Mouse (Mus musculus): ENCODE measurements at regions not wholly inside any gene's neighbourhood (a gene's known extent, or its start where the extent isn't known, plus 50 kb on each side); places are given as distances from the start of the nearest gene placed in this dataset.

- ATAC-seq (ENCODE audit: insufficient read depth, low read depth), result no peak
- H3K9ac ChIP-seq (replicated peaks; ENCODE audit: low read depth, low read length), result no peak overlapping the region
- H3K27me3 ChIP-seq (ENCODE audit: control insufficient read depth, insufficient read depth, low read length), result no peaks in the 10 kb centered on the region
- H3K4me1 ChIP-seq (ENCODE audit: control insufficient read depth, insufficient read depth), result no peaks in the 10 kb centered on the region
- no peaks in the 10 kb centered on the region for H3K9me3 ChIP-seq (replicated peaks; ENCODE audit: control insufficient read depth, low read length)
- no peaks in the 10 kb centered on the region for H3K36me3 ChIP-seq (replicated peaks; ENCODE audit: control insufficient read depth, insufficient read depth, low read length)
- H3K4me3 ChIP-seq (ENCODE audit: low read depth, low read length), result no peak overlapping the region
- DNase-seq (ENCODE audit: low spot score), result no peak
- no peak overlapping the region for H3K4me2 ChIP-seq (ENCODE audit: low read depth, low read length)
- WGBS, result 68% methylated on average over 10 of the region's 10 CpGs
- TF ChIP-seq CTCF (IDR thresholded peaks at IDR 0.05; ENCODE audit: low read depth) (no peak), EP300 (IDR thresholded peaks at IDR 0.05; ENCODE audit: low read depth) (no peak)
- H3K27ac ChIP-seq (ENCODE audit: low read depth), result no peak overlapping the region
These were observed 340.5 kb downstream of the Lmo4 start for GRCm38 (mm10) chr3:143864490-143864889.

GRCm38 (mm10) chr3:143862531-143862930, 342.5 kb downstream of the Lmo4 start:
- no peak for ATAC-seq (ENCODE audit: insufficient read depth, low read depth)
- Histone ChIP-seq H3K36me3 (replicated peaks; ENCODE audit: control insufficient read depth, insufficient read depth, low read length) (no peaks in the 10 kb centered on the region), H3K4me1 (ENCODE audit: control insufficient read depth, insufficient read depth) (no peaks in the 10 kb centered on the region), H3K4me3 (ENCODE audit: low read depth, low read length) (no peak overlapping the region), H3K4me2 (ENCODE audit: low read depth, low read length) (no peak overlapping the region), H3K9ac (replicated peaks; ENCODE audit: low read depth, low read length) (no peak overlapping the region), H3K27me3 (ENCODE audit: control insufficient read depth, insufficient read depth, low read length) (no peaks in the 10 kb centered on the region), H3K9me3 (replicated peaks; ENCODE audit: control insufficient read depth, low read length) (no peaks in the 10 kb centered on the region), H3K27ac (ENCODE audit: low read depth) (no peak overlapping the region)
- no peak for TF ChIP-seq CTCF (IDR thresholded peaks at IDR 0.05; ENCODE audit: low read depth)
- TF ChIP-seq EP300 (IDR thresholded peaks at IDR 0.05; ENCODE audit: low read depth), result no peak
- no peak for DNase-seq (ENCODE audit: low spot score)
- WGBS, result 81% methylated on average over 11 of the region's 11 CpGs

GRCm38 (mm10) chr3:143861866-143862265, 343.2 kb downstream of the Lmo4 start:
- Histone ChIP-seq H3K4me1 (ENCODE audit: control insufficient read depth, insufficient read depth) (no peaks in the 10 kb centered on the region), H3K4me2 (ENCODE audit: low read depth, low read length) (no peak overlapping the region), H3K9ac (replicated peaks; ENCODE audit: low read depth, low read length) (no peak overlapping the region), H3K4me3 (ENCODE audit: low read depth, low read length) (no peak overlapping the region), H3K27me3 (ENCODE audit: control insufficient read depth, insufficient read depth, low read length) (no peaks in the 10 kb centered on the region), H3K27ac (ENCODE audit: low read depth) (no peak overlapping the region), H3K36me3 (replicated peaks; ENCODE audit: control insufficient read depth, insufficient read depth, low read length) (no peaks in the 10 kb centered on the region), H3K9me3 (replicated peaks; ENCODE audit: control insufficient read depth, low read length) (no peaks in the 10 kb centered on the region)
- no peak for ATAC-seq (ENCODE audit: insufficient read depth, low read depth)
- WGBS, result 84% methylated on average over 4 of the region's 4 CpGs
- TF ChIP-seq CTCF (IDR thresholded peaks at IDR 0.05; ENCODE audit: low read depth) (no peak), EP300 (IDR thresholded peaks at IDR 0.05; ENCODE audit: low read depth) (no peak)
- no peak for DNase-seq (ENCODE audit: low spot score)

- TF ChIP-seq CTCF (IDR thresholded peaks at IDR 0.05; ENCODE audit: low read depth), result no peak
- TF ChIP-seq EP300 (IDR thresholded peaks at IDR 0.05; ENCODE audit: low read depth), result no peak
- H3K27ac ChIP-seq (ENCODE audit: low read depth), result no peak overlapping the region
- H3K9me3 ChIP-seq (replicated peaks; ENCODE audit: control insufficient read depth, low read length), result no peaks in the 10 kb centered on the region
- no peak overlapping the region for H3K4me3 ChIP-seq (ENCODE audit: low read depth, low read length)
- no peaks in the 10 kb centered on the region for H3K36me3 ChIP-seq (replicated peaks; ENCODE audit: control insufficient read depth, insufficient read depth, low read length)
- H3K4me2 ChIP-seq (ENCODE audit: low read depth, low read length), result no peak overlapping the region
- no peak for DNase-seq (ENCODE audit: low spot score)
- no peaks in the 10 kb centered on the region for H3K4me1 ChIP-seq (ENCODE audit: control insufficient read depth, insufficient read depth)
- 76% methylated on average over 7 of the region's 7 CpGs for WGBS
- H3K9ac ChIP-seq (replicated peaks; ENCODE audit: low read depth, low read length), result no peak overlapping the region
- no peak for ATAC-seq (ENCODE audit: insufficient read depth, low read depth)
- H3K27me3 ChIP-seq (ENCODE audit: control insufficient read depth, insufficient read depth, low read length), result no peaks in the 10 kb centered on the region
These were observed 369.3 kb downstream of the Lmo4 start for GRCm38 (mm10) chr3:143835611-143836240.

- Histone ChIP-seq H3K9ac (replicated peaks; ENCODE audit: low read depth, low read length) (no peak overlapping the region), H3K27me3 (ENCODE audit: control insufficient read depth, insufficient read depth, low read length) (no peaks in the 10 kb centered on the region), H3K4me2 (ENCODE audit: low read depth, low read length) (no peak overlapping the region), H3K4me1 (ENCODE audit: control insufficient read depth, insufficient read depth) (no peaks in the 10 kb centered on the region), H3K9me3 (replicated peaks; ENCODE audit: control insufficient read depth, low read length) (no peaks in the 10 kb centered on the region), H3K36me3 (replicated peaks; ENCODE audit: control insufficient read depth, insufficient read depth, low read length) (no peaks in the 10 kb centered on the region), H3K4me3 (ENCODE audit: low read depth, low read length) (no peak overlapping the region), H3K27ac (ENCODE audit: low read depth) (no peak overlapping the region)
- ATAC-seq (ENCODE audit: insufficient read depth, low read depth) (no peak), DNase-seq (ENCODE audit: low spot score) (no peak)
- TF ChIP-seq CTCF (IDR thresholded peaks at IDR 0.05; ENCODE audit: low read depth), result no peak
- no peak for TF ChIP-seq EP300 (IDR thresholded peaks at IDR 0.05; ENCODE audit: low read depth)
- 66% methylated on average over 2 of the region's 2 CpGs for WGBS
These were observed 370.3 kb downstream of the Lmo4 start for GRCm38 (mm10) chr3:143834725-143835124.

GRCm38 (mm10) chr3:143823395-143823777, 381.6 kb downstream of the Lmo4 start:
- TF ChIP-seq EP300 (IDR thresholded peaks at IDR 0.05; ENCODE audit: low read depth) (no peak), CTCF (IDR thresholded peaks at IDR 0.05; ENCODE audit: low read depth) (no peak)
- H3K36me3 ChIP-seq (replicated peaks; ENCODE audit: control insufficient read depth, insufficient read depth, low read length), result no peaks in the 10 kb centered on the region
- no peak overlapping the region for H3K4me2 ChIP-seq (ENCODE audit: low read depth, low read length)
- H3K4me3 ChIP-seq (ENCODE audit: low read depth, low read length), result no peak overlapping the region
- no peaks in the 10 kb centered on the region for H3K27me3 ChIP-seq (ENCODE audit: control insufficient read depth, insufficient read depth, low read length)
- ATAC-seq (ENCODE audit: insufficient read depth, low read depth) (no peak), DNase-seq (ENCODE audit: low spot score) (no peak)
- H3K27ac ChIP-seq (ENCODE audit: low read depth), result no peak overlapping the region
- no peaks in the 10 kb centered on the region for H3K4me1 ChIP-seq (ENCODE audit: control insufficient read depth, insufficient read depth)
- no peaks in the 10 kb centered on the region for H3K9me3 ChIP-seq (replicated peaks; ENCODE audit: control insufficient read depth, low read length)
- WGBS, result 12% methylated on average over 1 of the region's 1 CpGs
- no peak overlapping the region for H3K9ac ChIP-seq (replicated peaks; ENCODE audit: low read depth, low read length)

All from heart, postnatal 0 days (tissue).